Mouse (Mus musculus): ENCODE data around the gene Cyp2a4. TPM values are rescaled to one million over a fixed set of nuclear protein-coding genes. Genes with fewer than 3 reads are reported as not detected.
"Not testable (repeated sequence)": the region's sequence is repeated elsewhere in the genome, so short reads cannot be mapped to it uniquely, and the experiment has no call there.

Gene Cyp2a4
- not detected in 2 replicates for total RNA-seq (2017)

DNA sequence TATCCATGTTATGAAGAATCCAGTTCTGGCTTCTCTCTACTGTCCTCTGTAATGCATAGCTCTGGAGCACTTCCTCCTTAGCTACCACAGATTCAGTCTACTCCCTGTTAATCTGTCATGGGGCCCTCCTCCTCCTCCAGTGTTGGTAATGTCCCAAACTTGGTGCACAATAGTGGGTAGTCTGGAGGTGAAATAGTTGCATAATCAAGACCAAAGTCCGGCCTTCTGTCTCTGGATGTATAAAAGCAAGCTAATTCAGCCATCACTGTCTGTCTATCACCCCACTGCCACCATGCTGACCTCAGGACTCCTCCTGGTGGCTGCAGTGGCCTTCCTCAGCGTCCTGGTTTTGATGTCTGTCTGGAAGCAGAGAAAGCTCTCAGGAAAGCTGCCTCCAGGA, at the start of gene Cyp2a4:
Gene Cyp2a4 (plus strand): TSS at position 244 of the 400 bp plus-strand sequence.
- ATAC-seq (replicated peaks; ENCODE audit: low read depth, poor library complexity, severe bottlenecking), result not testable (repeated sequence)

DNA sequence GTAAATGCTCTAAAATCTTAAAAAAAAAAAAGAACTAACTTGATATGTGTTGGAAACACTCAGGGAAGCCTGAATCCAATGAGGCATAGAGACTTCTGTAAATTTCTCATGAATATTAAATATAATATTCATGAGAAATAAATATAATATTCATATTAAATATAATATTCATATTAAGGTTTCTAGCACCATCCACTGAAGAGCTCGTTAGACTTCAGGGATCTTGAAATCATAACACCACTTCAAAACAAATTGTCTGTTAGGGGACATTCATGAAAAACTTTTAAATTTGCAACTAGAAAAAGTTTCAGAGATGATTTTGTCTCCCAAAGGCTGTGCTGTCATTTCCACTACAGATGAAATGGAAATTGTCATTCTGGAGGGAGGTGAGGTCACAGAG, 46.9 kb upstream of the Cyp2a4 start, which contains the start of gene Vmn1r184:
Gene Vmn1r184 (plus strand): TSS at position 301 of the 400 bp plus-strand sequence.
- ATAC-seq (replicated peaks; ENCODE audit: low read depth, poor library complexity, severe bottlenecking), result not testable (repeated sequence)

- ATAC-seq (replicated peaks; ENCODE audit: low read depth, poor library complexity, severe bottlenecking), result not testable (repeated sequence)
These were observed 3.4 kb upstream of the Cyp2a4 start for GRCm38 (mm10) chr7:26303429-26304166.

GRCm38 (mm10) chr7:26311786-26312185, 4.8 kb downstream of the Cyp2a4 start:
- ATAC-seq (replicated peaks; ENCODE audit: low read depth, poor library complexity, severe bottlenecking), result not testable (repeated sequence)

DNA sequence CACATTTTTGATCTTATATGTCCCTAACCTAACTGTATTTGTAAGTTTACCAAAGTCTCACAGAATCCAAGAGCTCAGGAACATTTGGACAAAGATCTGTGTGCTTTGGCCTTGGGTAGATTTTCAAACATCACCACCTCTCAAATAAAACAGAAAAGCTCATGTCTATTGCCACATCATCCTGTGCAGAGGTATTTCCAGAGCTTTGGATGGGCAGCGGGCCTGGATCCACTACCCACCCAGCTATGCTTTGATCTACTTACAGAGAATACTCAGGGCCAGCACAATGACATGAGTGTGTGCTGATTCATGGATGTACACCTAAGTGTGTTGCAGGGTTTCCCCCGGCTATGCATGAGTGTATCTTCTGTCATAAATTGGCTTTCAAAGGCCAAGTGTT, 8.2 kb downstream of the Cyp2a4 start:
- ATAC-seq (replicated peaks; ENCODE audit: low read depth, poor library complexity, severe bottlenecking), result not testable (repeated sequence)

DNA sequence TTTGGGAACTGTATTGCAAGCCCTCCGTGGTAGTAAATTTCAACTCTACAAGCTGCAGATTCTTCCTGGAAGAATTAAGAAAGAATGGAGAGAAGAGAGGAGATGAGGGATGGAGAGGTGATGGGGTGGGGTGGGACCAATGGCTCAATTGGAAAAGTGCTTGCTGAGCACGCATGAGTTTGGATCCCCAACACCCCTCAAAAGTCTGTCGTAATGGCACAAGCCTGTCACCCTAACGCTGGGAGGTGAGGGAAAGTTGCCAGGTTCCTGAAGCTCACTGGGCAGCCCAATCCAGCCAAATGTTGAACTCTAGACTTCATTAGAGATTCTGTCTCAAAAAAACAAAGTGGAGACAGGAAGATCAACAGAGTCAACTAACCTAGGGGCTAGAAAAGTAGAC, 8.8 kb downstream of the Cyp2a4 start:
- not testable (repeated sequence) for ATAC-seq (replicated peaks; ENCODE audit: low read depth, poor library complexity, severe bottlenecking)

GRCm38 (mm10) chr7:26320361-26320760, 13.4 kb downstream of the Cyp2a4 start:
- ATAC-seq (replicated peaks; ENCODE audit: low read depth, poor library complexity, severe bottlenecking), result not testable (repeated sequence)

GRCm38 (mm10) chr7:26350177-26350576, 43.2 kb downstream of the Cyp2a4 start:
- ATAC-seq (replicated peaks; ENCODE audit: low read depth, poor library complexity, severe bottlenecking), result not testable (repeated sequence)

GRCm38 (mm10) chr7:26352258-26352657, 45.3 kb downstream of the Cyp2a4 start:
- not testable (repeated sequence) for ATAC-seq (replicated peaks; ENCODE audit: low read depth, poor library complexity, severe bottlenecking)

DNA sequence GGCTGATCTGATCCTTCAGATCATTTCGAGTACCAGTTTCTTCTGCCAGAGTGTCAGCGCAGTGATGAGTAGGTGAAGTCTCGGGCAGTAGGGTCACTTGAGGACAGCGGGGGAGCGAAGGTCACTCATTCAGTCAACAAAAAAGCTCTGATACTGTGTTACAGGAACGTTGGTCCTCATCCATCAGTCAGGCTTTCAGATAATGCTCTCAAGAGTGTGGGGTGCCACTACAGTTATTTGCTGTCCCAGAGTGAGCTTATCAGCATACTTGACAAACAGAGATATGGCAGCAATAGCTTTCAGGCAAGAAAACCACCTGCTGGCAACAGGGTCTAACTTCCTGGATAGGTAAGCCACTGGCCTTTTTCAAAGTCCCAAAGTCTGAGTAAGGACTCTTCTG, 49.8 kb downstream of the Cyp2a4 start:
- not testable (repeated sequence) for ATAC-seq (replicated peaks; ENCODE audit: low read depth, poor library complexity, severe bottlenecking)

Other genes starting within 250 kb of the Cyp2a4 start
- gene Cyp2b13, start 245.7 kb upstream of the Cyp2a4 start, total RNA-seq (2017), result not detected in 2 replicates
- gene Cyp2b9, start 133.8 kb upstream of the Cyp2a4 start, total RNA-seq (2017), result not detected in 2 replicates
- gene Vmn1r184, start 46.8 kb upstream of the Cyp2a4 start, total RNA-seq (2017), result not detected in 2 replicates
- not detected in 2 replicates for gene Nlrp9c, start 96.5 kb downstream of the Cyp2a4 start, total RNA-seq (2017)
- gene Nlrp4a, start 127.9 kb downstream of the Cyp2a4 start, total RNA-seq (2017), result not detected in 2 replicates
- not detected in 2 replicates for gene Nlrp9a, start 227.9 kb downstream of the Cyp2a4 start, total RNA-seq (2017)